Mouse (Mus musculus) myocyte (in vitro differentiated cells): ENCODE measurements around the gene Sptbn4.

Experiments
- MAX ChIP-seq: IDR thresholded peaks from one replicate; pipeline ENCODE4 v1.6.1; 2011; ENCODE audit warnings: low read depth, mild to moderate bottlenecking, control low read depth
- MYOD1 ChIP-seq, 3 experiments: IDR thresholded peaks; one replicate each; pipeline ENCODE4 v1.6.1; 2011; ENCODE audit warnings: control low read depth in 2 of 3, low read depth in 2 of 3, mild to moderate bottlenecking in 2 of 3, moderate library complexity in 1 of 3; ENCODE audit not compliant: insufficient read length in 2 of 3, control insufficient read depth in 1 of 3
- MYOG ChIP-seq, 3 experiments: IDR thresholded peaks; one replicate each; pipeline ENCODE4 v1.6.1; 2011; ENCODE audit warnings: control low read depth in 2 of 3, low read depth in 2 of 3, mild to moderate bottlenecking in 2 of 3; ENCODE audit not compliant: insufficient read length in 2 of 3, control insufficient read depth in 1 of 3, insufficient read depth in 1 of 3
- POLR2A ChIP-seq: IDR thresholded peaks from one replicate; pipeline ENCODE4 v1.6.1; 2011; ENCODE audit warnings: low read depth, mild to moderate bottlenecking, control low read depth, moderate library complexity; ENCODE audit not compliant: insufficient read length
- POLR2AphosphoS2 ChIP-seq: IDR thresholded peaks from one replicate; pipeline ENCODE4 v1.6.1; 2011; ENCODE audit warnings: low read depth, control low read depth; ENCODE audit not compliant: insufficient read length
- REST ChIP-seq: IDR thresholded peaks from one replicate; pipeline ENCODE4 v1.6.1; 2011; ENCODE audit warnings: mild to moderate bottlenecking, control low read depth, moderate library complexity; ENCODE audit not compliant: insufficient read depth, insufficient read length
- TCF12 ChIP-seq: IDR thresholded peaks from one replicate; pipeline ENCODE4 v1.6.1; 2011; ENCODE audit warnings: mild to moderate bottlenecking, control low read depth; ENCODE audit not compliant: poor library complexity, insufficient read depth, severe bottlenecking
- TCF3 ChIP-seq: IDR thresholded peaks from one replicate; pipeline ENCODE4 v1.6.1; 2011; ENCODE audit warnings: low read depth, control low read depth; ENCODE audit not compliant: insufficient read length

- TF ChIP-seq TCF3 (no peak), MYOD1 (IDR thresholded peaks at IDR 0.05; ENCODE audit: control insufficient read depth in 1 of 3, insufficient read length in 2 of 3, low read depth in 2 of 3) (no peak), TCF12 (no peak), REST (no peak), MAX (no peak), POLR2A (no peak), MYOG (IDR thresholded peaks at IDR 0.05; ENCODE audit: control insufficient read depth in 1 of 3, insufficient read depth in 1 of 3, insufficient read length in 2 of 3, low read depth in 2 of 3) (no peak), POLR2AphosphoS2 (no peak)
Measured at GRCm38 (mm10) chr7:27437544-27437943, 9.9 kb downstream of the Sptbn4 start.
